ENCODE assay signal across 10 mouse cellular contexts in genomic region chr6:51268931-51269330, GRCm38 (mm10).
DNase-seq lines count a peak whose midpoint lies in the region; ATAC-seq and TF ChIP-seq lines count a peak whose summit lies in the region.
"Had no signal": no experiment of that assay in that cellular context is flagged by ENCODE, and none has a peak within 500 bp of the region (broad histone marks: within the 10 kb centered on the region; RNA-seq: fewer than 3 reads in every experiment).

No protein-coding gene starts in this region.

- H3K27ac ChIP-seq in heart, embryonic 13.5 days (replicated peaks), result no peak overlapping the region
- H3K27ac ChIP-seq in limb, embryonic 12.5 days, result no peak overlapping the region
- H3K27ac ChIP-seq in limb, embryonic 10.5 days, result no peak overlapping the region
- no peak overlapping the region for H3K27ac ChIP-seq in embryonic facial prominence, embryonic 15.5 days (replicated peaks)
- no peak overlapping the region for H3K27ac ChIP-seq in liver, embryonic 15.5 days (replicated peaks)
- no peak overlapping the region for H3K27ac ChIP-seq in forebrain, postnatal 0 days (ENCODE audit: low read depth, low read length)

- H3K36me3 ChIP-seq in heart, embryonic 13.5 days, result no peaks in the 10 kb centered on the region
- no peaks in the 10 kb centered on the region for H3K36me3 ChIP-seq in limb, embryonic 12.5 days
- H3K36me3 ChIP-seq in limb, embryonic 10.5 days, result no peaks in the 10 kb centered on the region
- no peaks in the 10 kb centered on the region for H3K36me3 ChIP-seq in embryonic facial prominence, embryonic 15.5 days
- no peaks in the 10 kb centered on the region for H3K36me3 ChIP-seq in liver, embryonic 15.5 days (replicated peaks)
- H3K36me3 ChIP-seq in forebrain, postnatal 0 days (ENCODE audit: insufficient read depth), result no peaks in the 10 kb centered on the region

- no peaks in the 10 kb centered on the region for H3K27me3 ChIP-seq in heart, embryonic 13.5 days (replicated peaks)
- H3K27me3 ChIP-seq in limb, embryonic 12.5 days, result no peaks in the 10 kb centered on the region
- no peaks in the 10 kb centered on the region for H3K27me3 ChIP-seq in limb, embryonic 10.5 days (ENCODE audit: low read depth, poor library complexity, severe bottlenecking)
- no peaks in the 10 kb centered on the region for H3K27me3 ChIP-seq in embryonic facial prominence, embryonic 15.5 days
- no peaks in the 10 kb centered on the region for H3K27me3 ChIP-seq in liver, embryonic 15.5 days
- 0 out of 2 replicates have a peak, but pooled peaks cover 3% of the 10 kb centered on the region for H3K27me3 ChIP-seq in forebrain, postnatal 0 days (ENCODE audit: insufficient read depth, low read length)

- peak overlapping the region; percentile 95 for H3K4me2 ChIP-seq in heart, embryonic 13.5 days
- peak overlapping the region; percentile 83 for H3K4me2 ChIP-seq in limb, embryonic 12.5 days
- H3K4me2 ChIP-seq in embryonic facial prominence, embryonic 15.5 days (replicated peaks), result peak overlapping the region; percentile 82
- peak overlapping the region; percentile 8; the same call in 1 of the 2 replicates for H3K4me2 ChIP-seq in liver, embryonic 15.5 days
- no peak overlapping the region for H3K4me2 ChIP-seq in forebrain, postnatal 0 days (ENCODE audit: low read depth)

- peak overlapping the region; percentile 95; the same call in 1 of the 2 replicates for H3K9ac ChIP-seq in heart, embryonic 13.5 days
- no peak overlapping the region for H3K9ac ChIP-seq in limb, embryonic 12.5 days (replicated peaks)
- H3K9ac ChIP-seq in embryonic facial prominence, embryonic 15.5 days, result no peak overlapping the region
- no peak overlapping the region for H3K9ac ChIP-seq in liver, embryonic 15.5 days
- H3K9ac ChIP-seq in forebrain, postnatal 0 days, result no peak overlapping the region

- TF ChIP-seq CTCF in forebrain, postnatal 0 days (IDR thresholded peaks at IDR 0.05; ENCODE audit: low read depth), result no peak

- H3K4me3 ChIP-seq in heart, embryonic 13.5 days, result peak overlapping the region; percentile 74
- H3K4me3 ChIP-seq in limb, embryonic 12.5 days (replicated peaks), result 0 out of 2 replicates have a peak overlapping the region, but pooled peaks have one; percentile 6
- no peak overlapping the region for H3K4me3 ChIP-seq in limb, embryonic 10.5 days
- H3K4me3 ChIP-seq in embryonic facial prominence, embryonic 15.5 days (replicated peaks), result peak overlapping the region; percentile 72
- H3K4me3 ChIP-seq in liver, embryonic 15.5 days (replicated peaks), result no peak overlapping the region
- H3K4me3 ChIP-seq in forebrain, postnatal 0 days (ENCODE audit: low read depth, low read length), result no peak overlapping the region

- peaks cover 21% of the 10 kb centered on the region for H3K4me1 ChIP-seq in heart, embryonic 13.5 days
- H3K4me1 ChIP-seq in limb, embryonic 12.5 days (replicated peaks), result peaks cover 12% of the 10 kb centered on the region
- H3K4me1 ChIP-seq in limb, embryonic 10.5 days, result peaks cover 18% of the 10 kb centered on the region
- peaks cover 21% of the 10 kb centered on the region for H3K4me1 ChIP-seq in embryonic facial prominence, embryonic 15.5 days
- H3K4me1 ChIP-seq in liver, embryonic 15.5 days (replicated peaks), result peaks cover 28% of the 10 kb centered on the region
- no peaks in the 10 kb centered on the region for H3K4me1 ChIP-seq in forebrain, postnatal 0 days (ENCODE audit: insufficient read depth)

- WGBS in heart, embryonic 13.5 days, result 79% methylated on average over 5 of the region's 5 CpGs
- WGBS in limb, embryonic 12.5 days, result 76% methylated on average over 5 of the region's 5 CpGs
- 80% methylated on average over 5 of the region's 5 CpGs for WGBS in limb, embryonic 10.5 days
- 80% methylated on average over 5 of the region's 5 CpGs for WGBS in embryonic facial prominence, embryonic 15.5 days
- WGBS in liver, embryonic 15.5 days (ENCODE audit: insufficient replicate concordance), result 70% methylated on average over 5 of the region's 5 CpGs
- WGBS in forebrain, postnatal 0 days, result 85% methylated on average over 5 of the region's 5 CpGs

- H3K9me3 ChIP-seq in heart, embryonic 13.5 days, result no peaks in the 10 kb centered on the region
- no peaks in the 10 kb centered on the region for H3K9me3 ChIP-seq in limb, embryonic 12.5 days
- H3K9me3 ChIP-seq in limb, embryonic 10.5 days (replicated peaks), result no peaks in the 10 kb centered on the region
- no peaks in the 10 kb centered on the region for H3K9me3 ChIP-seq in embryonic facial prominence, embryonic 15.5 days (replicated peaks)
- H3K9me3 ChIP-seq in liver, embryonic 15.5 days (replicated peaks), result no peaks in the 10 kb centered on the region
- H3K9me3 ChIP-seq in forebrain, postnatal 0 days (ENCODE audit: low read length), result no peaks in the 10 kb centered on the region

- no peak for DNase-seq in heart, adult 8-10 months (ENCODE audit: low spot score)
- DNase-seq in limb, embryonic 10.5 days (ENCODE audit: low spot score), result no peak
- DNase-seq in right cerebral cortex, adult 18-20 months, result no peak
- no peak for DNase-seq in forebrain, postnatal 0 days
- DNase-seq: cerebellum, postnatal 10 days; right cerebral cortex, postnatal 14 days had no signal

- no peak for ATAC-seq in heart, embryonic 13.5 days (ENCODE audit: extremely low read depth, insufficient number of reproducible peaks, low FRiP score, low TSS enrichment)
- no peak for ATAC-seq in limb, embryonic 12.5 days (ENCODE audit: insufficient number of reproducible peaks, insufficient read depth, low FRiP score, low TSS enrichment, low read depth)
- no peak for ATAC-seq in embryonic facial prominence, embryonic 15.5 days (ENCODE audit: insufficient number of reproducible peaks, low FRiP score, low TSS enrichment, low read depth)
- ATAC-seq in liver, embryonic 15.5 days (ENCODE audit: insufficient read depth), result no peak
- ATAC-seq in forebrain, postnatal 0 days, result no peak

Comparison
In these comparisons a context has a peak if more than half of its experiments do, and no peak if none do; other contexts are left out.
1. H3K4me3 ChIP-seq: peak in heart, embryonic 13.5 days (single experiment), limb, embryonic 12.5 days (single experiment) and embryonic facial prominence, embryonic 15.5 days (single experiment); none in limb, embryonic 10.5 days (single experiment), liver, embryonic 15.5 days (single experiment) and forebrain, postnatal 0 days (single experiment).